Mouse (Mus musculus) stomach, postnatal 0 days (tissue): ENCODE results near the gene Pdia4. TPM values are rescaled to one million over a fixed set of nuclear protein-coding genes. Genes with fewer than 3 reads are reported as not detected.
A peak's percentile ranks its signal among the peaks of the same experiment; 100 is the strongest.

Experiments
- ATAC-seq: fragments of 200-750 bp; cut with Nextera tagmentation; 2 replicates; pipeline ENCODE4 v1.8.0; 2017; ENCODE audit not compliant: low FRiP score, low TSS enrichment
- DNase-seq: peaks from one replicate; pipeline ENCODE4 v3.0.0-alpha.2; 2016; ENCODE audit warnings: low spot score
- H3K27ac ChIP-seq: fragments of 300-500 bp; sonication (generic); replicated peaks from 2 replicates; pipeline ENCODE4 v1.5.1; 2014; ENCODE audit warnings: mild to moderate bottlenecking, control low read depth
- H3K27me3 ChIP-seq: fragments of 300-500 bp; sonication (generic); 2 replicates; pipeline ENCODE4 v1.6.1; 2014; ENCODE audit warnings: low read length; ENCODE audit not compliant: control insufficient read depth, insufficient read depth
- H3K36me3 ChIP-seq: fragments of 300-500 bp; sonication (generic); 2 replicates; pipeline ENCODE4 v1.6.1; 2014; ENCODE audit warnings: low read length, mixed read lengths; ENCODE audit not compliant: control insufficient read depth, insufficient read depth
- H3K4me1 ChIP-seq: fragments of 300-500 bp; sonication (generic); replicated peaks from 2 replicates; pipeline ENCODE4 v1.6.1; 2014; ENCODE audit warnings: antibody characterized with exemption; ENCODE audit not compliant: control insufficient read depth, insufficient read depth
- H3K4me2 ChIP-seq: fragments of 300-500 bp; sonication (generic); replicated peaks from 2 replicates; pipeline ENCODE4 v1.6.1; 2014; ENCODE audit warnings: low read depth, mild to moderate bottlenecking, control low read depth, moderate library complexity
- H3K4me3 ChIP-seq: fragments of 300-500 bp; sonication (generic); 2 replicates; pipeline ENCODE4 v1.5.1; 2014; ENCODE audit warnings: low read depth, low read length, control low read depth
- H3K9ac ChIP-seq: fragments of 300-500 bp; sonication (generic); 2 replicates; pipeline ENCODE4 v1.6.1; 2014; ENCODE audit warnings: mild to moderate bottlenecking, low read length, control low read depth, mixed read lengths
- H3K9me3 ChIP-seq: fragments of 300-500 bp; sonication (generic); 2 replicates; pipeline ENCODE4 v1.6.1; 2016; ENCODE audit warnings: low read length; ENCODE audit not compliant: control insufficient read depth
- CTCF ChIP-seq: IDR thresholded peaks from 2 replicates; pipeline ENCODE4 v1.5.1; 2016; ENCODE audit warnings: antibody characterized with exemption, low read depth, mild to moderate bottlenecking, moderate library complexity
- EP300 ChIP-seq: optimal IDR thresholded peaks from 2 replicates; pipeline ENCODE3; 2016; ENCODE audit warnings: antibody characterized with exemption
- WGBS: fragments of 180-500 bp; shearing (Covaris S2); extraction: QIAGEN DNeasy Blood & Tissue Kit; methylation state at CpG from one replicate; pipeline ENCODE4 v1.1.7; 2014; 5-methylcytosine and 5-hydroxymethylcytosine counted together
- polyA plus RNA-seq: library from polyadenylated mRNA; unstranded; fragments of >200 nt; fragmentation: Nextera tagmentation; extraction: Ambion mirVana; gene quantifications from 2 replicates; pipeline ENCODE4 v1.2.1, GENCODE M21; 2015

Pdia4 gene
- polyA plus RNA-seq, 1 experiment from 2014 or later = 169 TPM

DNA sequence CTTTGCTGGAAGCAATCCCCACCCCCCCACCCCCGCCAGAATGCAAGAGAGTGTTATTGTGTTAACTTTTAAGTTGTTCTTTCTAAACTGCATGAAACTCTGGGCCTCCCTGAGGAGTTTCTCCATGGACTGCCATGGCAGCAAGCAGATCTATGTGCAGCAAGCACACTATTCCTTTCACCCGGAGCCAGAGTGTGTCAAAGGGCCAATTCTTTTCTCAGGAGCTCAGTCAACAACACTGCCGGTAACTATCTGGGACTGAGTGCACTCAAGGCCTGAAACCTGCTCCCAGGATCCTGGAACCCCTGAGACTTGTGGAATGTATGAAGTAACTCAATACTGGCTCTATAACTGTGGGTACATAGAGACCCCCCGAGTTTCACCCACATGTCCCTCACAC, 4.2 kb downstream of the Pdia4 start:
- Histone ChIP-seq H3K27ac (no peak overlapping the region; the same call in 1 of the 2 replicates), H3K4me2 (no peak overlapping the region), H3K9ac (no peak overlapping the region), H3K9me3 (no peaks in the 10 kb centered on the region), H3K27me3 (no peaks in the 10 kb centered on the region), H3K4me3 (no peak overlapping the region), H3K4me1 (peaks cover 7% of the 10 kb centered on the region), H3K36me3 (peaks cover 9% of the 10 kb centered on the region)
- 63% methylated on average over 4 of the region's 4 CpGs for WGBS
- no peak for DNase-seq
- TF ChIP-seq EP300 = no peak
- TF ChIP-seq CTCF = no peak
- no peak for ATAC-seq

DNA sequence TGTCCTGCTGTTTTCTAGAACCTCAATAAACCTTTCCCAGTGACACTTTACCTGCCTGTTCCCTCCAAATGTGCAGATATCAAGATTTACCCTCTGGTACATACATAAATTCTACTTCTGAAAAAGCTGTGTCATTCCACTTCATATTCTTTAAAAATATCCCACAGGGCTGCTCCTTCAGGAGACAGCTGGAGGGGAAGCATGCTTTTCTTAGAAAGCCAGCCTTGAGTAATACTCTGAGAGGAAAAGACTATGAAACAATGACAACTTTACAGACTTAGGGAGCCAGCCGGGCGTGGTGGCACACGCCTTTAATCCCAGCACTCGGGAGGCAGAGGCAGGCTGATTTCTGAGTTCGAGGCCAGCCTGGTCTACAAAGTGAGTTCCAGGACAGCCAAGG, 4.7 kb downstream of the Pdia4 start:
- Histone ChIP-seq H3K9me3 (no peaks in the 10 kb centered on the region), H3K4me2 (no peak overlapping the region), H3K4me1 (peaks cover 7% of the 10 kb centered on the region), H3K27ac (no peak overlapping the region), H3K36me3 (peaks cover 11% of the 10 kb centered on the region), H3K9ac (no peak overlapping the region), H3K27me3 (no peaks in the 10 kb centered on the region), H3K4me3 (no peak overlapping the region)
- WGBS = 86% methylated on average over 5 of the region's 5 CpGs
- no peak for DNase-seq
- TF ChIP-seq EP300 (no peak), CTCF (no peak)
- no peak for ATAC-seq

DNA sequence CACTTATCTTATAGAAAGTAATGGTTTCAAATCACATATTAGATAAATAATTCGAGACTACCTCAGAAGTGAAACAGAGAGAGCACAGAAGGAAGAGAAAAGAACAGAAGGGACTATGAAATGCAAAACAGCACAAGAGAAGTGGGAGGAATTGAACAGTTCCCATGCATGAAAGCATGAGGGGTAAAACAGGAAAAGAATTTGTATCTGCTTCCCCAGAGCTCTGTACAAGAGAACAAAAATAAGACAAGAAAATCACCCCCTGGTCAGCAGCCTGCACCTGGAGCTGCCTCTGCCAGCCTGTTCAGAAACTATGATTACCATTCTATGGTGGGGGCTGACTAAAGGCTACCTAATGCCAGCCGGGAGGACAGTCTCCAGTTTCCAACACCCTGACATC, 5.8 kb downstream of the Pdia4 start:
- no peak overlapping the region for H3K4me2 ChIP-seq
- WGBS = 76% methylated on average over 2 of the region's 2 CpGs
- no peaks in the 10 kb centered on the region for H3K9me3 ChIP-seq
- no peak for ATAC-seq
- TF ChIP-seq EP300 (no peak), CTCF (no peak)
- H3K4me3 ChIP-seq = no peak overlapping the region
- DNase-seq = no peak
- peaks cover 7% of the 10 kb centered on the region for H3K4me1 ChIP-seq
- peaks cover 22% of the 10 kb centered on the region for H3K36me3 ChIP-seq
- no peaks in the 10 kb centered on the region for H3K27me3 ChIP-seq
- no peak overlapping the region for H3K9ac ChIP-seq
- H3K27ac ChIP-seq = no peak overlapping the region

DNA sequence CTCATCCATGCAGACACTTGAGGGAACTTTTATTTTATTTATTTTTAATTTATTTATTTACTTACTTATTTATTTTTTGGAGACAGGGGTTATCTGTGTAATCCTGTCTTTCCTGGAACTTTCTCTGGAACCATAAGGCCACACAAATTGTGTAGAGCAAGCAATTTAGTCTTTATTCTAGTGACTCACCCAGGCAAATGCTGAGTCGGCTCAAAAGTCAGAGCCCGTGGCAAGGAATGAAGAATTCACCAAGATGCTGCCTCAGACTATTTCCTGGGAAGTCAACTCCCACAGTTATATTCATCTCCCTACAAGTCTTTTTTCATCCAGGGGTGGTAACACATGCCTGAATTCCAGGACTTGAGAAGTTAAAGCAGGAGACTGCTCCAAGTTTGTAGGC, 7.7 kb downstream of the Pdia4 start:
- no peaks in the 10 kb centered on the region for H3K27me3 ChIP-seq
- H3K27ac ChIP-seq = no peak overlapping the region
- H3K9me3 ChIP-seq = no peaks in the 10 kb centered on the region
- H3K9ac ChIP-seq = no peak overlapping the region
- ATAC-seq (no peak), DNase-seq (no peak)
- 65% methylated on average over 2 of the region's 2 CpGs for WGBS
- no peaks in the 10 kb centered on the region for H3K4me1 ChIP-seq
- no peak overlapping the region for H3K4me3 ChIP-seq
- H3K4me2 ChIP-seq = no peak overlapping the region
- H3K36me3 ChIP-seq = peaks cover 23% of the 10 kb centered on the region
- no peak for TF ChIP-seq CTCF
- no peak for TF ChIP-seq EP300

DNA sequence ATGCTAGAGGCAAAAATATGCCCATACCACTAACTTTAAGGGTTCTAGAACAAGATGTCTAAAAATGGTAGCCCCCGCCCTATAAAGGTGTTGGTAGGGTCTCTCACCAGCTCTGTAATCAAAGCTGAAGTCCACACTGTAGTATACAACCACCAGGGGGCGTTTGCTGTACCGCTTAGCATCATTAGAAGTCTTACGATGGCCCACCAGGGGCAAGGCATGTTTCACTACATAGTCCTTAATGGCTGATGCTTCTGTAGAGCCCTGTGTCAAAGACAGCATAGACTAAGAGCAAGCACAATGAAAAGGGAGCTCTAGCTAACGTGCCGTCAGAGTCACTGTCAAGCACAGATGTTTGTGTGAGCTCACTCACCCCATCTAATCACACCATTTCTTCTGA, 14.2 kb downstream of the Pdia4 start:
- Histone ChIP-seq H3K9ac (no peak overlapping the region), H3K9me3 (no peaks in the 10 kb centered on the region), H3K4me1 (no peaks in the 10 kb centered on the region), H3K27ac (no peak overlapping the region), H3K4me2 (no peak overlapping the region), H3K36me3 (peaks cover 34% of the 10 kb centered on the region), H3K27me3 (no peaks in the 10 kb centered on the region), H3K4me3 (no peak overlapping the region)
- WGBS = 44% methylated on average over 6 of the region's 6 CpGs
- peak; percentile 53 for ATAC-seq
- peak; percentile 46 for DNase-seq
- TF ChIP-seq EP300 (no peak), CTCF (peak; percentile 87)

DNA sequence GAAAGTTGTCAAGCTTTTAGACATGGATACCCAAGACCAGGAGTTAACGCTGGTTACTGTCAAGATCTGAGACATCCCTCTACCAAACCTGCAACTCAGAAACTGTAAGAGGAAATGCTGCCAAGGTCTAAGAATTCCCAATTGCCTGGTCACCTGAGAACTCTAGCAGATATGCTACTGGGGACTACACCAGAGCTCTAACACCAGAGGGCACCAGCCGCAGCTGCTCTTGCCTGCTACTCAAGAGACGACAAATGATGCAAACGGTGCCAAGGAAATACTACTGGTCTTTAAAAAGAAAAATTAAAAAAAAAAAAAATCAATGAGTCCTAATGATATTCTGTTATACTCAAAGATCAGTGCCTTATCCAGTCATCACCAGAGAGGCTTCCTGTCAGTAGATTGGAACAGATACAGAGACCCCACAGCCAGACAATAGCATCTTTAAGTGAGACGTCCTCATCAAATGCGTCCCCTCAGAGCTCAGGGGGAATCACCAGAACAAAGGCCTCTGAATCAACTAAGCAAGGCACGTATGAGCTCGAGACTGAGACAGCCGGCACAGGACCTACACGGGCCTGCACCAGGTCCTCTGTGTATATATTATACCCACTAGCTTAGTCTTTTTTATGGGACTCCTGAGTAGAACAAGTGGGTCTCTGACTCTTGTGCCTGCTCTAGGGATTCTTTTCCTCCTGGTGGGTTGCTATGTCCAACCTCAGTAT, 19.0 kb downstream of the Pdia4 start:
- H3K4me1 ChIP-seq = no peaks in the 10 kb centered on the region
- ATAC-seq (no peak), DNase-seq (peak; percentile 62)
- H3K36me3 ChIP-seq = peaks cover 11% of the 10 kb centered on the region
- no peak overlapping the region for H3K9ac ChIP-seq
- 0 out of 2 replicates have a peak overlapping the region, but pooled peaks have one; percentile 41 for H3K27ac ChIP-seq
- WGBS = 63% methylated on average over 10 of the region's 10 CpGs
- no peak overlapping the region for H3K4me2 ChIP-seq
- H3K27me3 ChIP-seq = no peaks in the 10 kb centered on the region
- TF ChIP-seq EP300 = no peak
- TF ChIP-seq CTCF = peak; percentile 71
- no peaks in the 10 kb centered on the region for H3K9me3 ChIP-seq
- no peak overlapping the region for H3K4me3 ChIP-seq
